Mouse (Mus musculus) stomach, embryonic 14.5 days (tissue): ENCODE measurements around the gene Bcar1. TPM values are rescaled to one million over a fixed set of nuclear protein-coding genes. Genes with fewer than 3 reads are reported as not detected.

ENCODE experiments used
- ATAC-seq: fragments of 200-750 bp; cut with Nextera tagmentation; 2 replicates; pipeline ENCODE4 v1.8.0; 2017; ENCODE audit warnings: low read depth, moderate TSS enrichment; ENCODE audit not compliant: insufficient number of reproducible peaks, insufficient read depth, low FRiP score
- H3K27ac ChIP-seq: fragments of 300-500 bp; sonication (generic); 2 replicates; pipeline ENCODE4 v1.5.1; 2014; ENCODE audit warnings: mild to moderate bottlenecking, low read length, moderate library complexity, mixed read lengths
- H3K27me3 ChIP-seq: fragments of 300-500 bp; sonication (generic); 2 replicates; pipeline ENCODE4 v1.6.1; 2014; ENCODE audit warnings: low read length, control low read depth, mixed read lengths; ENCODE audit not compliant: control insufficient read depth, insufficient read depth
- H3K36me3 ChIP-seq: fragments of 300-500 bp; sonication (generic); 2 replicates; pipeline ENCODE4 v1.6.1; 2014; ENCODE audit warnings: mild to moderate bottlenecking, control low read depth, low read length, moderate library complexity, mixed read lengths; ENCODE audit not compliant: control insufficient read depth, insufficient read depth
- H3K4me1 ChIP-seq: fragments of 300-500 bp; sonication (generic); 2 replicates; pipeline ENCODE4 v1.6.1; 2014; ENCODE audit warnings: low read length, control low read depth, mixed read lengths; ENCODE audit not compliant: control insufficient read depth, insufficient read depth
- H3K4me2 ChIP-seq: fragments of 300-500 bp; sonication (generic); replicated peaks from 2 replicates; pipeline ENCODE4 v1.6.1; 2014; ENCODE audit warnings: low read depth, low read length, control low read depth
- H3K4me3 ChIP-seq: fragments of 300-500 bp; sonication (generic); 2 replicates; pipeline ENCODE4 v1.5.1; 2014; ENCODE audit warnings: low read depth, low read length, control low read depth
- H3K9ac ChIP-seq: fragments of 300-500 bp; sonication (generic); replicated peaks from 2 replicates; pipeline ENCODE4 v1.6.1; 2014; ENCODE audit warnings: low read depth, mild to moderate bottlenecking, control low read depth, low read length, moderate library complexity, mixed read lengths
- H3K9me3 ChIP-seq: fragments of 300-500 bp; sonication (generic); 2 replicates; pipeline ENCODE4 v1.6.1; 2016; ENCODE audit warnings: low read depth, low read length, control low read depth; ENCODE audit not compliant: control insufficient read depth
- WGBS: fragments of 180-500 bp; shearing (Covaris S2); extraction: QIAGEN DNeasy Blood & Tissue Kit; methylation state at CpG from one replicate; pipeline ENCODE4 v1.1.7; 2014; 5-methylcytosine and 5-hydroxymethylcytosine counted together
- polyA plus RNA-seq: library from polyadenylated mRNA; unstranded; fragments of >200 nt; fragmentation: Nextera tagmentation; extraction: Ambion mirVana; gene quantifications from 2 replicates; pipeline ENCODE4 v1.2.1, GENCODE M21; 2014

Bcar1 gene
- polyA plus RNA-seq, 1 experiment from 2014 or later: 46.5 TPM

DNA sequence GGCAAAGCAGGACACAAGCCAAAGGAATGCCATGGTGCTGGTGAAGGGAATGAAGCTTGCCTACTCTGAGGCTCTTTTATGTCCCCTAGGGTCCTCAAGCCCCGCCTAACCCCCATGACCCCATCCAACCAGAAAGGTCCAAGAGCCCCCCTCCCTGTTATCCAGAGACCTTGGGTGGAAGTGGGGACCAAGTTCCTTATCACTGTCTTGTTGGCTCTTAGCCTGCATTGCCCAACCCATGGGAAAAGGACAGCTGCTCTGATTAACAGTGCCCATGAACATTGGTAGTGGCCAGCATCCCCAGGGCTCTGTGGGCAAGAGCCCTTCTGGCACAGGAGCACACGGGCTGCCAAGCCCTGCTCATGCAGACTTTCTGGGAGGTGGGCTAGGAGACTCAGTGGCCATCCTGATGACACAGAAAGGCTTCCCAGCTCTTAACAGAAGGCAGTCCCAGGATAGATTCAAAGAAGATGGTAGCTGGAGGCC is 52.6 kb downstream of the Bcar1 start, which contains the start of gene Ctrb1:
Gene Ctrb1 (minus strand): TSS at position 51 of the 486 bp plus-strand sequence.
- H3K4me2 ChIP-seq: no peak within 1 kb of the TSS
- 81% methylated on average over 2 of the region's 2 CpGs for WGBS
- no peaks in the 10 kb centered on the region for H3K4me1 ChIP-seq
- no peak within 1 kb of the TSS for H3K27ac ChIP-seq
- 0 out of 2 replicates have a peak, but pooled peaks have one; percentile 34 for ATAC-seq
- H3K27me3 ChIP-seq: no peaks in the 10 kb centered on the region
- H3K36me3 ChIP-seq: no peaks in the 10 kb centered on the region
- H3K4me3 ChIP-seq: no peak within 1 kb of the TSS
- H3K9ac ChIP-seq: no peak within 1 kb of the TSS
- H3K9me3 ChIP-seq: no peaks in the 10 kb centered on the region

DNA sequence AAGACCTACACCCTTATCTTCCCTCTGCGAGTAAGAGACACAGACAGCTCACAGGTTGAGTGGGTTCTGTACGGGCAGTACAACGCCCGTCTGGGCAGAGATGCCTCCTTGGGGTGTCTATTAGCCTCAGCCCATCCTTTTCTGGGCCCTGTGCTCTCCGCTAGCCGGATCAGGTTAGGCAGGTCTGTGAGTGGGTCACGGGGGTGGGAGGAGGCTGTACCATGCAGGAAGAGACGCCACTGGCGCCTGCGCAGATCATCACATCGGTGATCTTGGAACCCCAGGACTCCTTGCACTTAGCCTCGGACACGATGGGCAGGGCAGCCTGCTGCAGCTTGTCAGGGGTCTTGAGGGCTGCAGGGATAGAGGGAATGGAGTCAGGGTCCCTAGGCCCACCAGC is 56.7 kb downstream of the Bcar1 start:
- Histone ChIP-seq H3K9ac (no peak overlapping the region), H3K4me3 (no peak overlapping the region), H3K36me3 (no peaks in the 10 kb centered on the region), H3K27ac (no peak overlapping the region), H3K4me1 (no peaks in the 10 kb centered on the region), H3K27me3 (no peaks in the 10 kb centered on the region), H3K4me2 (no peak overlapping the region), H3K9me3 (no peaks in the 10 kb centered on the region)
- ATAC-seq: no peak
- WGBS: 78% methylated on average over 13 of the region's 13 CpGs

GRCm38 (mm10) chr8:111682521-111682920 is 61.1 kb downstream of the Bcar1 start:
- no peak overlapping the region for H3K4me3 ChIP-seq
- H3K9me3 ChIP-seq: no peaks in the 10 kb centered on the region
- 26% methylated on average over 9 of the region's 9 CpGs for WGBS
- no peak overlapping the region for H3K9ac ChIP-seq
- H3K4me2 ChIP-seq: no peak overlapping the region
- no peaks in the 10 kb centered on the region for H3K27me3 ChIP-seq
- ATAC-seq: no peak
- no peaks in the 10 kb centered on the region for H3K4me1 ChIP-seq
- no peaks in the 10 kb centered on the region for H3K36me3 ChIP-seq
- H3K27ac ChIP-seq: no peak overlapping the region

DNA sequence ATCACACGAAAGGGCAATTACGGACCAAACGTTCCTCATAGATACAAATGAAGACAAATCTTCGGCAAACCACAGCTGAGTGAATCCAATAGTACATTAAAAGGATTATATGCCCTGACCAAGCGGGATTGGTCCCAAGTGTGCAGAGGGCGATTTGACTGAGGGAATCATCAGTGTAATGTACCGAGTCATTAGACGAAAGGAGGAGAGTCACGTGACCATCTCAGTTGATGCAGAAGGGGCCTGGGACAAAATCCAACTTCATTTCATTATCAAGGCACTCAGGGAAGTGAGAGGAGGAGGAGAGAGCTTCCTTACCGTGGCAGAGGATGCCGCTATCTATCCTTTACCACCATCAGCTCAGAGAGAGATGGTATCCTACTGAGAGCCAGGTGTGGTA is 62.5 kb downstream of the Bcar1 start:
- Histone ChIP-seq H3K4me3 (no peak overlapping the region), H3K4me1 (no peaks in the 10 kb centered on the region), H3K9me3 (peaks cover 6% of the 10 kb centered on the region; the same call in 1 of the 2 replicates), H3K27ac (no peak overlapping the region), H3K36me3 (no peaks in the 10 kb centered on the region), H3K27me3 (no peaks in the 10 kb centered on the region), H3K9ac (no peak overlapping the region), H3K4me2 (no peak overlapping the region)
- 67% methylated on average over 11 of the region's 11 CpGs for WGBS
- no peak for ATAC-seq

GRCm38 (mm10) chr8:111680423-111681028 is 63.1 kb downstream of the Bcar1 start:
- no peak overlapping the region for H3K4me3 ChIP-seq
- no peak overlapping the region for H3K4me2 ChIP-seq

DNA sequence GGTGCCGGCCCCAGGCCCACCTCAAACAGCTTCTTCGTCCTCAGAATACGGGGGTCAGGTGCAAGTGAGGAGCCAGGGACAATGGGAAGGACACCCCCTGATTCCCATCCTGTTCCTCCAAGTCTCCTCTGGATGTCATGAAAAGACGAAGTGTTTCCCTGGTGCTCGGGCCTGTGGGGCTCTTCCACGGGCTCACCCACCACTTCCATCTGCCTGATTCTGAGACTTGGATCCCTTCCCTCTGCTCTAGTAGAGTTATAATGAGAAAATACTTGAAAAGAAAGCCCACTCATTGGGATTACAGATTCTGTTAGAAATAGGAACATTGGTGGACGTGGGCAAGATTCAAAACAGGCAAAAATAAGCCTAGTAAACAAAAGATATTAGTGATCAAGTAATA is 64.8 kb downstream of the Bcar1 start:
- H3K4me2 ChIP-seq: no peak overlapping the region
- H3K4me3 ChIP-seq: no peak overlapping the region
- no peaks in the 10 kb centered on the region for H3K27me3 ChIP-seq
- ATAC-seq: no peak
- H3K9ac ChIP-seq: no peak overlapping the region
- H3K9me3 ChIP-seq: peaks cover 6% of the 10 kb centered on the region; the same call in 1 of the 2 replicates
- no peak overlapping the region for H3K27ac ChIP-seq
- WGBS: 88% methylated on average over 7 of the region's 7 CpGs
- H3K36me3 ChIP-seq: no peaks in the 10 kb centered on the region
- H3K4me1 ChIP-seq: no peaks in the 10 kb centered on the region

More at GRCm38 (mm10) chr8:111680423-111681028, 63.1 kb downstream of the Bcar1 start:
- H3K9me3 ChIP-seq: peaks cover 6% of the 10 kb centered on the region; the same call in 1 of the 2 replicates
- no peak overlapping the region for H3K27ac ChIP-seq
- H3K36me3 ChIP-seq: no peaks in the 10 kb centered on the region
- H3K9ac ChIP-seq: no peak overlapping the region
- no peaks in the 10 kb centered on the region for H3K4me1 ChIP-seq
- WGBS: 34% methylated on average over 17 of the region's 17 CpGs
- no peak for ATAC-seq
- H3K27me3 ChIP-seq: no peaks in the 10 kb centered on the region

- Histone ChIP-seq H3K4me2 (no peak overlapping the region), H3K9ac (no peak overlapping the region), H3K4me1 (no peaks in the 10 kb centered on the region), H3K27ac (no peak overlapping the region), H3K4me3 (no peak overlapping the region), H3K27me3 (no peaks in the 10 kb centered on the region), H3K36me3 (no peaks in the 10 kb centered on the region), H3K9me3 (peaks cover 6% of the 10 kb centered on the region; the same call in 1 of the 2 replicates)
- peak; percentile 47; the same call in 1 of the 2 replicates for ATAC-seq
- 26% methylated on average over 3 of the region's 3 CpGs for WGBS
Observed at GRCm38 (mm10) chr8:111678111-111678510, 65.5 kb downstream of the Bcar1 start.

DNA sequence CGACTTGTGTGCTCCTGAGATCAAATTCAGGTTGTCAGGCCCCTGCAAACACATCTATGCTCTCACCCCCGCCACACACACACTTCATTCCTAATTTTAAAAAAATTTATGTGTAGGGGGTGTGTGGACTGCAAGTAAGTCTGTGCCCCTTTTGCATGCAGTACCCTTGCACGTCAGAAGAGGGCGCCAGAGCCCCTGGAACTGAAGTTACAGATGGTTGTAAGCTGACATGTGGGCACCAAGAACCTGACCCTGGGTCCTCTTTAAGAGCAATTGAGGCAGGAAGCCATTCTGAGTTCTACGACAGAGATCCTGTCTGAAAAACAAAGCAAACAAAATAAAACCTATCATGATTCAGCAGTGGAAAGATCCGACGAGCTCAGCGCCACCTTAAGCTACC is 67.4 kb downstream of the Bcar1 start:
- Histone ChIP-seq H3K9me3 (peaks cover 6% of the 10 kb centered on the region; the same call in 1 of the 2 replicates), H3K27me3 (no peaks in the 10 kb centered on the region), H3K9ac (no peak overlapping the region), H3K4me2 (no peak overlapping the region), H3K36me3 (no peaks in the 10 kb centered on the region), H3K27ac (no peak overlapping the region), H3K4me1 (no peaks in the 10 kb centered on the region), H3K4me3 (no peak overlapping the region)
- 75% methylated on average over 8 of the region's 8 CpGs for WGBS
- no peak for ATAC-seq

DNA sequence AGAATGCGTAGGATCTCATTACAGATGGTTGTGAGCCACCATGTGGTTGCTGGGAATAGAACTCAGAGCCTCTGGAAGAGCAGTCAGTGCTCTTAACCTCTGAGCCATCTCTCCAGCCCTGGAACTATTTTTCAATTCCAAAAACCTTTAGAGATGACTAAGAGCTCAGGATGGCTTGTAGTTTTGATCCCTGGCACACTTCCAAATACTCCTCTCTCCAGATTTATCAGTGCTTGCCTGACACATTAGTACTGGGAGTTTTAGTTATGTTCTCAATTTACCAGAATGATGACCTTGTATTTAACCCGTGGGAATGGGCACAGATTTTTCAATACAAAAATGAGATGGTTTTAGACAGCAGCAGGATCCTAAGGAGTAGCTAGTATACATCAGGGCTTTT is 76.9 kb downstream of the Bcar1 start:
- Histone ChIP-seq H3K4me3 (no peak overlapping the region), H3K4me2 (no peak overlapping the region), H3K9me3 (no peaks in the 10 kb centered on the region), H3K36me3 (peaks cover 17% of the 10 kb centered on the region), H3K27me3 (no peaks in the 10 kb centered on the region), H3K9ac (no peak overlapping the region), H3K4me1 (no peaks in the 10 kb centered on the region), H3K27ac (no peak overlapping the region)
- ATAC-seq: no peak
- WGBS: 78% methylated on average over 2 of the region's 2 CpGs
